Mouse (Mus musculus): ENCODE measurements around the gene Mroh9.

Gene Mroh9

DNA sequence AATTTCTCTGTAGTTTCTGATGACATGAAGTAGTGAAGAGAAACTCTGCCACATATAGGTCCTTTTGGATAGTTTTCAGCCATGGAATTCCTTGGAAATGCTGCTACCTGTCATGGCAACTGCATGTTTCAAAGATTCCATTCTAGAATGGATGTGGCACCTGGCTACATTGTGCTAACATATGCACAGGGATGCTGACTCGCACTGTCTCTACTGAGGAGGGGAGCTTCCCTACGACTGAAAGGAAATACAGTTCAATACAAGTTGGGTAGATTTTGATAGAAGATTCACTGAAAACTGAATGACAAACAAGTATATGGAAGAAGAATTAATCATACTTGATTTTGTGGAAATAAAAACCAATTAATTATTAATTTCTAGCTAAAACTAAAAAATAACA lies at the start of gene Mroh9:
TSS of gene Mroh9 (minus strand) at position 101 of the 400 bp plus-strand sequence.
- DNase-seq (ENCODE audit: low spot score in 2 of 2): no peak

DNA sequence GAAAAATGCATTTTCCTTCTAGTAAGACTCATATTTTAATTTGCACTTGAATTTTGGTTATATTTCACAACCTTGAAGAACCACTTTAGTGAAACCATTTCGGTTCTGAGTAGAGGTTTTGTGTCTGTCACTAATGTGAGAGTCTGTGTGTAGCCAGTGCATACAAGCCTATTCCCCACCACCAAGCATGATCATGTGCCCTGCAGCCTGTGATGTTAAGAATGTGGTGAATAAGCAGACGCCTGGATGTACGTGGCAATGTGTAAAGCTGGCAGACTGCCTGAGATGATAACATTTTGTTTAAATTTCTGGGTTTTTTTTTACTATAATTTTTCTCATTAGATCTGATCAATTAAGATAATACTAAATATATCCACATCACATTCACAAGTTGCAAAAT lies 44.5 kb upstream of the Mroh9 start:
- DNase-seq (ENCODE audit: low spot score in 2 of 2): no peak

GRCm38 (mm10) chr1:163129129-163129900 lies 43.8 kb upstream of the Mroh9 start:
- no peak for DNase-seq (ENCODE audit: low spot score in 2 of 2)

DNA sequence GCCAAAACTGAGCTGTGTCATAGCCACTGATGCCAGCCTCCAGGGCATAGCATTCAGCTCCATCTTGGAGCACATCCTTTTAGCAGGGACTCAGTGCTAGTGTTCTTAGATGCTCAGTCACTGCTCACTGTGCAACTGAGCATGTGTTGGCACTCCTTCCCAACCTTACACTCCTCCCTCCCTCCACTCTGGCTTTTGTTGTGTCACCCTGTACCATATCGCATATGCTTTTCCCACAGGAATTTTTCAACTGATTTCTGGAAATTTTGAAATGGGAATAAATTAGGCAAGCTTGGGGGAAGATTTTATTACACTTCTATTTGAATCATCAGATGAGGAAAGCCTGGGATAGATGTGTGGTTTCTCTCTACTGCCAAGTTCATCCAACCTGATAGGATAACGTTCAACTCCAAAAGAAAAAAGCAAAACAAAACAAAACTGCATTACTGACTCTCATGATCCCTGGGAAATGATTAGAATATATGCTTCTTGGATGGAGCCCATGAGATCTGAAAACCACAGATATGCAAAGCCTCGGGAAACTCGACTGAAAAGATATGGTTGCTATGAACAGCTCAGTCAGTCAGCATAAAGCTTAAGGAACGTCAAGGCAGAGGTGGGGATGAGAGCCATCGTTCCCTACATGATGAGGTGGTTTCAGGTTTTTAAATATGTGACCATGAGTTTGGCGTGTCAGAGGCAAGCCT lies 40.9 kb upstream of the Mroh9 start:
- DNase-seq (ENCODE audit: low spot score in 2 of 2): no peak

DNA sequence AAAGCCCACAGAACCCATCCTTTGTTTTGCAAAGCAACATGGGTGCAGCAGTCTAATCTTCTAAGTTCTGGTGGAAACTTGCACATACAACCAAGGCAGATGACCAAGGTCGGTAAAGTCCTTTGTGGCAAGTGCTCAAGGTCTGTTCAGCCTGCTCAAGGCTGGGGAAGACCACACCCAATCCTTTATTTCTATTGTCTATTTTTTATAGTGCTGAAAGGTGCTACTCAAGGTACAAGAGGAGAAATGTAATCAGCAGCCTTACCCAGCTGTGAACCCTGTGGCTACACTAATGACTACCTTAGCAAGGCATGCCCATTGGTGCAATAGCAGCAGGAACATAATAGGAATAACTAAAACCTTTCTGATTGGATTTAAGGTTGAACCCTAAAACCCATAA lies 36.9 kb upstream of the Mroh9 start:
- DNase-seq (ENCODE audit: low spot score in 2 of 2): no peak

DNA sequence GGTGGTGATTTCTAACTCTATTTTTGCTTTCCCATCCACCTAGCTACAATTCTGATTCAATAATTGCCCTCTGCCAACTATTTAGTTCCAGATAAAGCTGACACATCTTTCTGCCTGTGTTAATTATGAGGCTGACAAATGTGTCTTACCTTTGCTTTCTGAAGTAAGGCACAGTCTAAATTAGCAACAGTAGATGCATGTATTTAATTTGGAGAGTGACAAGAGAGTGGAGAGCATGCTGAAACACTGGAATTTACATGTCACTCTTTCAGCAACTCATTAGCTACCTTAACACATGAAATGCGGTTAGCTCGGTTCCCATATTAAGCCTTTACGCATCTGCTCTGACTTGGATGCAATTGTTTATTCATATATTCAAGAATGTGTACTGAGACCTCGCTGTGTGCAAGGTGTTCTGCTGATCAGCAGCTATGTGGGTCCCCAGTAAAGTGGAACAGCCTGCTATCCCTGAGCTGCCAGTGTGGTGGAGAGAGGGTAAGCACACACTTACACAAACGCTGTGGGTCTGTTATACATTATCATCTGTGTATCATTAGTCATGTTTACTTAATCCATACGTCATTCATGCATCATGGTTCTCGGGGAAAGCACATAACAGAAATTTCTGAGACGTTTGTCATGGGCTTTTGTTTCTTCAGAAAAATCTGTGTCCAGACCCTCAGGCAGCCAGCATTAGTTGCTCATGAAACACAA lies 28.1 kb upstream of the Mroh9 start:
- no peak for DNase-seq (ENCODE audit: low spot score in 2 of 2)

GRCm38 (mm10) chr1:163112482-163113164 lies 27.2 kb upstream of the Mroh9 start:
- no peak for DNase-seq (ENCODE audit: low spot score in 2 of 2)

DNA sequence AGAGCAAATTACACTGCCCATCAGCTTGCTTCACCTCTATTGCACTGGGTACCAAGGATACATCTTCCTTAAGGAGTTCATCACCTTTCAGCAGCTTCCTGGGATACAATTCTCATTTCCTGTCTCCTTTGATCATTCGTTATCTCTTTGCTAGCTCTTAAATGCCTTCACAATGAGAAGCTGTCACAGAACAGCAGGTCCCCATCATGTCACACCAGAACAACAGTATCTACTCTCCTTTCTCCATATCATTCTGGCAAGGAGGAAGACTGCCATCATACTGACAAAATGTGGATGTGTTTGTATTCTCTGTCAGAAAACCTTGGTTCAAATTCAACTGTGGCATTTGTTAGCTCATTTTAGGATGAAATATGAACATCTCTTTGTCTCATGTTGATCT lies 19.5 kb upstream of the Mroh9 start:
- DNase-seq (ENCODE audit: low spot score in 2 of 2): no peak

GRCm38 (mm10) chr1:163091438-163092155 lies 6.1 kb upstream of the Mroh9 start:
- DNase-seq (ENCODE audit: low spot score in 2 of 2): no peak

DNA sequence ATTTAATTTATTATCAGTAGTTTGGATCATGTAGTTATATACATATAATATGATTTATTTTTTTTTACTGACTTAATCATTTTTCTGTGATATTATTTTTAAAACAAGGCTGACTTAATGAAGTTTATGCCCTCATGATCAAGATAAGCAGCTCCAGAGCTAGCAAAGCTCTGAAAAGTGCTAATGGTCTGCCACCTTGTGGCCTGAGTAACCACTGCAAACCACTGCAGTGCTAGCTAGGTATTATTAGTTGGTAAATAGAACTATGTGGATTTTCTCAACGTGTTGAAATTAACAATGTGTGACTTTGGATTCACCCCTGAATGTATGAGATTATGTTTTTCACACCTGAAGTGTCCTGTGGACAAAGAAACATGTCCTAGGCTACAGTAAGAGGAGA lies 15.0 kb downstream of the Mroh9 start:
- DNase-seq (ENCODE audit: low spot score in 2 of 2): no peak

DNA sequence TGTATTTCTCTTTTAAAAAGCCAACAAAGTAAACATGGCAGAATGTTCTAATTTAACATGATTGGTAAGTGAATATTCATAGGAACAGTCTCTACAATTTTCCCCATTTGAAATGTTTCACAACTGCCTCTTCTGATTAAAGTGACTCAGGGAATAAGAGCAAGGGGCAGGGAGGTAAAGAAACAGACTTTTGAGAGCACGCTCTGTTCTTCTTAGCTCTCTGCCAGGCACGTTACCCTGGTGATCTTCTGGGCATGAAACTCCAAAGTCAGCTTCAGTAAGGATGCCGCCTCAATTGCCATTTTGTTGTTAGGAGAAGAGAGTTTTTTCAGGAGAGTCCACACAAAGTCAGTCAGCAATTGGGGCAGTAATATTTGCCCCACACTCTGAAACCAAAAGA lies 25.1 kb downstream of the Mroh9 start:
- no peak for DNase-seq (ENCODE audit: low spot score in 2 of 2)

DNA sequence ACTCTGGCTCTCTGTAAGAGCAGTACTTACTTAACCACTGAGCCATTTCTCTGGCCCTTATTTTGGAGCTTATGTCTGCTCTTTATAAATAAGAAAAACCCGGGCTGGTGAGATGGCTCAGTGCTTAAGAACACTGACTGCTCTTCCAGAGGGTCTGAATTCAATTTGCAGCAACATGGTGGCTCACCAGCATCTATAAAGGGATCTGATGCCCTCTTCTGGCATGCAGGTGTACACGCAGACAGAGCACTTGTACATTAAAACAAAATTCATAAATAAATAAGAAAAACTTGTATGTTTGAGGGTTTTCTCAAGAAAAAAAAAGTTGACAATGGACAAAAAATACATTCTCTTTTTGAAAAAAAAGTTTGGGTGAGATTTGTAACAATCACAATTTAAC lies 28.1 kb downstream of the Mroh9 start:
- DNase-seq (ENCODE audit: low spot score in 2 of 2): no peak

- no peak for DNase-seq (ENCODE audit: low spot score in 2 of 2)
Measured at GRCm38 (mm10) chr1:163055629-163056028, 29.8 kb downstream of the Mroh9 start.

GRCm38 (mm10) chr1:163023075-163023474 lies 62.4 kb downstream of the Mroh9 start:
- DNase-seq (ENCODE audit: low spot score in 2 of 2): no peak

DNA sequence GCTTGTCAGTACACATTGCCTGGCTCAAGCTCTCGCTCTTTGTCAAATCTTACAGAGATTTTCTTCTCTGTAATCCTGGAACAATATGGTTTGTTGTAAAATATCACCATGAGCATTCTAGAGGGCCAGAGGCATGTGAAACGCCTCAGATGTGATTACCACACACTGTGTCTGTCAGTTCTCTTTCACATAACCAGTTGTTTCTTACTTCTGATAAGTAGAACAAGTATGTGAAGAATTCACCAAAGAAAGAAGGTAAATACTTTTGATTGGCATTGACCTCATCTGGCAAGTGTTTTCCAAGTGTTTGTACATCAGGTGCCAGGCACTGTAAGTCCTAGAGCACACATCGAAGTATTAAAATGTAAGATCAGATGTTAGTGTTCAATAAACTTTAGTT lies 76.2 kb downstream of the Mroh9 start:
- no peak for DNase-seq (ENCODE audit: low spot score in 2 of 2)

DNA sequence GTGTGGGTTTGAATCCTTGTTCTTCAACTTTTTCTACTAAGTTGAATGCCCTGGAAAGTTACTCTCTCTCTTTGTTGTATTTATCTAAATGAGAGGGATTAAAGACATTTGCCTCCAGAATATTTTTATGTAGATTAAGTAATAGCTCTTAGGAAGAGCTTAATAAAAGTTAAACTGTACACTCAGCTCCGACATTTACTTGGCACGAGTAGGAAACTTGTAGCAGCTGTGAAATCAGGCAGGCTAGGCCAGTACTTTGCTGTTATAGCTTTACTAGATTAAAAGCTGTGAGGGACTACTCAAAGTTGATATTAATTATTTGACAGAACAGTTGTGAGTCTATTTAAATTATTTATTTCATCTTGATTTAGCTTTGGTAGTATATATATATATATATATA lies 82.0 kb downstream of the Mroh9 start:
- DNase-seq (ENCODE audit: low spot score in 2 of 2): no peak

DNA sequence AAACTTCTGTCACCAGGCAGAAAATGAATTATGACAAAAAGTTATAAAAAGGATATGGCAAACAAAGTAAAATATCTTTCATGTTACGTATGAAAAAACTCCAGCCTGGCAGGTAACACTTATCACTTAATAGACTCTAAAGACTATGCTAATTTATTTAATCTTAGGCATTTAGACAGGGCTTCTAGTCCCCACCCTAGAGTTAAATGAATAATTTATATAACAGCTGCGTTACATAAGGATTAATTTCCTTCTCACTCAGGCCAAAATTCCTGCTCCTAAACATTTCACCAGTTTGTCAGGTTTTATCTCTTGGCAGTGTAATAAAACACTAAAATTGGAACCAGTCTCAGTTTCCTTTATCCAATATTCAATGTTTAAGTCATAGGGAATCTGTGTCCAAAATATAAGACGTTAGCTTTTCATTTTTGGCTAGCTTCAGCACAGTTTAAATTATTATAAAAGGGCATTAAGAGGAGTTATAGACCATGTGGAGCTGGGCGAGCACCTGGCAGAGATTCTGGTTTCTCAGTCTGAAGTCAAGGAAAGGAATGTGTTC lies 84.1 kb downstream of the Mroh9 start:
- DNase-seq (ENCODE audit: low spot score in 2 of 2): no peak

DNA sequence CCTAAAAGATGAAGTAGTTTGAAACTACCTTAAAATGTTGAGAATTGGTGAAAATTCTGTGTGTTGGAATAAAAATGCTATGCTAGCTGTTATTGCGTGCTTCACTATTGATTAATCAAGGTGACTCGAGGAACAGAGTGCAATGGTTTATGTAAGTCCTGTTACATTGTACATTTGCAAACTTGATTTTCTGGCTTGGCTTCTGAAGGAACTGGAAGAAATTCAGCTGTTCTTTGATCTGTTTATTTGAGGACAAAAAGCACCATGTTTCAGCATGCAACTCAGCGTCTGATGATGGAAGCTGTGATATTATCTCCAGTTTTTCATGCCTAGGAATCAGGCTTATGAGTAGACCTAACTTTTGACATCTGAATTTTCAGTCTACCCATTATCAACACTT lies 97.9 kb downstream of the Mroh9 start:
- no peak for DNase-seq (ENCODE audit: low spot score in 2 of 2)

DNA sequence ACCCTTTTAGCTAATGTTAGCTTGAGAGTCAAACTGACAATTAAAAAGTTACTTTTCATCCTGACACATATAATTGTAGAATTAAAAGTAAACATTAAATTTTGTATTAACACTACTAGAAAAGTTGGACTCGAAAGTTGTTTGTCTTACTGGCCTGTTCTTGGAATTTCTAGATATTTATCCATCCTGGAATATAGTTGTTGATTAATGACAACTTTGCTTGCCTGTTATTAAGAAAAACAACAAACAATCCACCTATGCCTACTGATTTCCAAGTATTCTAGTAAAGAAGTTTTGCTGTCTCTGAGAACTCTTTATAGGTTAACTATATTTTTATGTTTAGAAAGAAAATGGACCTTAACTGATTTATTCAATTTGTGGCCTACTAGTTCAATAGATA lies 98.7 kb downstream of the Mroh9 start:
- no peak for DNase-seq (ENCODE audit: low spot score in 2 of 2)

DNA sequence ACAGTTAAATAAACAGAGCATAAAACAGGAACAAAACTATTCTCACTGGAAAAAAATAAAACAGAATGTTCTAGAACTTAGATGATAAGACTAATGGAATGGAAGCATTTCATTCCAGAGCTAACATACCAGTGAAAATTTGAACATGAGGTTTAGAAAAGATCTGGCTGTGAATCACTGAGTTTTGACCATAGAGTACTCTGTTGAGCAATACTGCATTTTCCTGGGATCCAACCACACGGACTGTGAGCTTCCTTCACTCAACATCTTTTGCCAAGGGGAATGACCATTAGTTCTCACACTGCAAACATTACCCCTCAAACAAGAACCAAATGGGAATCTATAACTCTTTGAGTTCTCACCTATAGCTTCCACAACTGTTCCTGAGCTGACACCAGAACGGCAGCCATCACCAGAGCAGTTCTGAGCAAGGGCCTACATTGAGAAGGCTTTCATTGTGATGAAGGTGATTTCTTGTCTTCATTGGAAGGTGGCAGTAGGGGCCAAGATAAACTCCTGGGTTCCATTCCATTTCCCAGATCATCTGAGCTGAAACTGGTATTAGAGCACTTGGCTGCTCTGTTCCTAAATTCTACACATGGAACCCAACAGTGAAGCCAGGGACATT lies 99.2 kb downstream of the Mroh9 start:
- DNase-seq (ENCODE audit: low spot score in 2 of 2): no peak

DNA sequence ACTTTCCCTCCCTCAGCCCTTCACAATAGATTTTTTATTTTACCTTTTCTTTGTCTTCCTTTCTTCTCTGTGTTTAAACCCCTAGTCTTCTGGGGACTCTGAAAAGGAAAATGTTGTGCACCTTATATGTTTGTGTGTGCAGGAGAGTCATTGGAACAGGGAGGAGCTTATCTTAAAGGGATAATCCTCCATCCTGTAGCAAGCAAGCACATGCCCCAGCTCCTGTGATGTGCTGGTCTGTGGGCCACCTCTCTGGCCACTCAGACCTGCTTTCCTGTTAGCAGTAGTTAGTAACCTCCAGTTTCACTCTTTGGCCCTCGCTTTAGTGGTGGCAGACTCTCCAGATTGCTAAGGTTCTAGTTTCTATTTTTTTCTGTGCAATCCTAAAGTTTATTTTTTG lies 101.0 kb downstream of the Mroh9 start, which contains the start of gene Fmo3:
TSS of gene Fmo3 (minus strand) at position 101 of the 400 bp plus-strand sequence.
- DNase-seq (ENCODE audit: low spot score in 2 of 2): no peak

All from spleen, postnatal 10 days (tissue).